Mouse (Mus musculus): Measurements from ENCODE around the gene Erp29.

Erp29 gene

GRCm38 (mm10) chr5:121386120-121386909 lies 66.0 kb downstream of the Erp29 start:
- peak; percentile 10 for DNase-seq

DNA sequence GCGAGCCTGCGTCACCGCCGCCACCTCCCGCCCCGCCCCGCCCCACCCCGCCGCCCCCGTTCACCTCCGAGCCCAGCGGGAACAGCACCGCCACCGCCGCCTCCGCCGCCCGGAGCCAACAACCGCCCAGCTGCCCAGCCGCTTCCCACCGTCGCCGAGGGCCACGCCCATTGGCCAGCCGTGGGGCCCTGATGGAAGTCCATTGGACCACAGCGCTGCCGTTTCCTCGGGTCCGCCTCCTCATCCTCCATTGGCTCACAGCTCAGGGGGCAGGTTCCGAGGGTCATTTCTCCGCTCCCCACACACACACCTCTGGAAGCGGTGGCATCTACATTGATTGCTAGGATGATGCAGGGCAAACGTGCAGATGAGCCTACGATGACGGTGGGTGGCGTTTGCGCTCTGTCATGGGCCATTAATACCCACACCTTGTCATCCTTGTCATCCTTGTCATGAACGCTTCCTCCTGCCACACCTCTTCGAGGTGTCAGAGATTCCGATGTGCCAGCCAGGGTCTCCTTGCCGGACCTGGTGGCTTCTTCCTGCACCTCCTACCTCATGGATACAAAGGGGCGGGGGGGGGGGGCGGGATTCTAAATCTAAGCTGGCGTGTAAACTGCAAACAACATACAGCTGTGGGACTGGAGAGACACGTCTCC lies 66.7 kb downstream of the Erp29 start, which contains the start of gene Trafd1:
Gene Trafd1 (minus strand): TSS at position 172 of the 659 bp plus-strand sequence.
- peak; percentile 97 for DNase-seq

DNA sequence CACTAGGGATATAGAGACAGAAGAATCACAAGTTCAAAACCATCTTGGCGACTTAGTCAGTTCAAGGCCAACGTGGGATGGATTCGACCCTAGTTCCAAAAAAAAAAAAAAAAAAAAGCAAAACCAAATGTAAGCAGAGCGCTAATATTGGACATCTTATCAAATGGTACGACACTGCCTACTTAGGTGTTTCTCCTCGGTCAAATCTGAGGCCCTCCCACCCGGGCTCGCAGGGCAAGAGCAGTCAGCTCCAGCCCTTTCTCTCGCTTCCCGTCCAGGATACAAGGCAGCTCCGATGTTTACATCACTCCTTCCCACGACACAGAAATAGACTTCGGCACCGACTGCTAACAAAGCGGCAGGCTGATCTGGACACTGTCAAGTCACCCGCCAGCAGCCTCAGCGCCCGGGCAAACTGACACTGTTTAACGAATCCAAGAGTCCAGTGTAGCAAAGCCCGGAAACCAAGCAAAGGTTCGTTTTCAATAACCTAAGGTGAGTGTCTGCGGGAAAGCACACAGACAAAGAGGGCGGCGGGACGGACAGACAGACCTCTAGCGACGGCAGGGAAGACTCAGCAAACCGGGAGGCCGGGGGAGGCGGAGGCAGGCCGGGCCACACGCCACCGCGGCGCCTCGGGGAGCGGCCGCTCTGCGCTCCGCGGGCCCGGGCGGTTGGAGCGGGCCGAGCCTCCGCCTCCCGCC lies 67.4 kb downstream of the Erp29 start:
- peak; percentile 60 for DNase-seq

DNA sequence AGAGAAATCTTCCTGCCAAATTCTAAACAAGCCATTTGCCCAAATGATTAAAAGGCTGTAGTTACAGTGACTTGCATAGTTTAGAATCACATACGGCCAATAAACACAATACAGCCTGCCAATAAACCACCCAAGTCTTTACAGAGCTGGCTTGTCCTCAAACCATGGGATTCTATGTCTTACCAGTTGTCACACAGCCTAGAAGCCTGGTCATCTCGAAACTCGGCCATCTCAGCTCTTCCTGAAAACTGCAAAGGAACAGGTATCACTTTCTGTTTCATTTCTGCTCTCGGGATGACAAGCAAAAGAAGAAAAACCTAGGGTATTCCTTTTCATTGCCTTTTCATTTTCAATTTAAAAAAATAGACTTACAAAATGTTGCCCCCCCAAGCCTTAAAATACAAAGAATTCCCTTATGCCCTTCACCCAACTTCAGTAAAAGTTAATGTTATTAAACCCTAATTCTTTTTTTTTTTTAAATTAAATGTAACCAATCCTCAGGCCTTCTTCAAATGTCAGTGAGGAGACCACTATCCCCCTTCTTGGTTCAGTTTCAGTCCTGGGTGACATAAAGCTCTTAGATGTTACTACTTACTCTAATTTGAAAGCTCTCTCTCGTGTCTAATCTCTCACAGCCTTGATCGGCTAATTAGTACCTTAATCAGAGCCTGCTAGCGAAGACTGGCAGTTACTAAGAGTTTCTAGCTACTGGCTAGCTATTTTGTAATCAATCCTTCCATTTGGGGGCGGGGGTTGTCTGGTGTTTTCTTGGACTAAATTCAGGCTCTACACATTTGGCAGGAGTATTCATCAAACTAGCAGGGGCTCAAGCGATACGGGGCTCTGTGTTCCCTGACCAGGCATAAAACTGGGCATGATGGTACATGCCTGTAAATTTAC lies 68.2 kb downstream of the Erp29 start:
- peak; percentile 62 for DNase-seq

DNA sequence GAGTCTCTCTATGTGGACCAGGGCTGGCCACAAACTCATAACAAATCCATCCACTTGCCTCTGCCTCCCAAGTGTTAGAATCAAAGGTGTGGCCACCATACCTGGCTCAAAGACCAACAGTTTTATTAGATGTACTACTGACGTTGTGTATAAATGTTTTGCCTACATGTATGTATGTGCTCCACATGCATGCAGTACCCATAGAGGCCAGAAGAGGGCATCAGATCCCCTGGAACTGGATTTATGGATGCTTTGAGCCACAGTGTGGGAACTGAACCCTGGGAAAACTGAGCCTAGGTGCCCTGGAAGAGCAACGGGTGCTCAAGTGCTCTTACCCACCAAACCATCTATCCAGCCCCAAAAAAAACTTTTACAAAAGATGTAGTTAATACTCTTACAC lies 71.6 kb downstream of the Erp29 start:
- DNase-seq = peak; percentile 41

- no peak for DNase-seq
Observed at GRCm38 (mm10) chr5:121378678-121379256, 73.5 kb downstream of the Erp29 start.

Data from retina, postnatal 1 day (tissue).